In the genomic region with DNA sequence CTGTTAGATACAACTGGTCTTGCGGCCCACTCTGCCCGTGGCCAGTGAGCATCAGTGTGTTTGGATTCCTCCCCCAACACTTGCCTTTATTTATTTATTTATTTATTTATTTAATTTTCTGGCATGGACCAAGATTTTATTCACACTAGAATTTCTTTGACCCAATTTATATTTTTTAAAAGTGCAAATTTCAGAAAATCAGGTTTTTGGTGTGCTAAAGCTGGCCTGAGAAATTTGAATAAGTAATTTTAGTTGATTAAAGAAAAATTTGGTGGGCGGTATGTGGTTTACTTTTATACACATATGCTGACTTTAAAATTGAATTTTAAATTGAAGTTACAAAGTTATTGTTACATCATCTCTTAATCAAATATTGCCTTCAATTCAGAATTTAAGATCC, we compare ENCODE assay signal across 23 mouse cellular contexts.
DNase-seq lines count a peak whose midpoint lies in the region; ATAC-seq and TF ChIP-seq lines count a peak whose summit lies in the region.
"Had no signal": no experiment of that assay in that cellular context is flagged by ENCODE, and none has a peak within 500 bp of the region (broad histone marks: within the 10 kb centered on the region; RNA-seq: fewer than 3 reads in every experiment).

No protein-coding gene starts in this region.

- no peaks in the 10 kb centered on the region for H3K27me3 ChIP-seq in lung, embryonic 14.5 days (ENCODE audit: insufficient read depth, low read length)
- no peaks in the 10 kb centered on the region for H3K27me3 ChIP-seq in liver, embryonic 12.5 days (replicated peaks)
- H3K27me3 ChIP-seq in stomach, embryonic 15.5 days (replicated peaks) = no peaks in the 10 kb centered on the region
- H3K27me3 ChIP-seq: hindbrain, embryonic 13.5 days; neural tube, embryonic 12.5 days had no signal

- no peak for TF ChIP-seq CTCF in gastrocnemius, adult 2 months (IDR thresholded peaks at IDR 0.05)
- no peak for TF ChIP-seq CTCF in lung, embryonic 14.5 days (IDR thresholded peaks at IDR 0.05; ENCODE audit: low read depth)

- H3K4me2 ChIP-seq in lung, embryonic 14.5 days = no peak overlapping the region
- peak overlapping the region; percentile 87 for H3K4me2 ChIP-seq in liver, embryonic 12.5 days
- H3K4me2 ChIP-seq in stomach, embryonic 15.5 days = no peak overlapping the region
- H3K4me2 ChIP-seq: hindbrain, embryonic 13.5 days; midbrain, embryonic 11.5 days; neural tube, embryonic 12.5 days had no signal

- no peak overlapping the region for H3K4me3 ChIP-seq in gastrocnemius, adult 2 months
- no peak overlapping the region for H3K4me3 ChIP-seq in lung, embryonic 14.5 days (ENCODE audit: low read depth, low read length)
- peak overlapping the region; percentile 31 for H3K4me3 ChIP-seq in liver, embryonic 12.5 days
- no peak overlapping the region for H3K4me3 ChIP-seq in stomach, embryonic 15.5 days (replicated peaks)
- H3K4me3 ChIP-seq: embryonic facial prominence, embryonic 10.5 days; hindbrain, embryonic 13.5 days; left cerebral cortex, adult 2 months; limb, embryonic 10.5 days; neural tube, embryonic 12.5 days had no signal

- DNase-seq in gastrocnemius, adult 2 months = no peak
- no peak for DNase-seq in gastrocnemius, postnatal 10 days
- DNase-seq in lung, embryonic 14.5 days = no peak
- DNase-seq in lung, postnatal 14 days = no peak
- no peak for DNase-seq in layer of hippocampus, postnatal 36 days
- no peak for DNase-seq in frontal cortex, postnatal 10 days (ENCODE audit: low spot score in 2 of 2)
- DNase-seq: cerebellum, adult 2 months; forebrain, postnatal 0 days; heart, adult 18-20 months; heart, postnatal 14 days; kidney, postnatal 36 days; lung, adult 18-20 months; lung, postnatal 36 days; right cerebral cortex, adult 18-20 months; thymus, adult 2 months had no signal

- H3K36me3 ChIP-seq in lung, embryonic 14.5 days (ENCODE audit: insufficient read depth) = no peaks in the 10 kb centered on the region
- peaks cover 4% of the 10 kb centered on the region for H3K36me3 ChIP-seq in liver, embryonic 12.5 days
- H3K36me3 ChIP-seq in stomach, embryonic 15.5 days = no peaks in the 10 kb centered on the region
- H3K36me3 ChIP-seq: embryonic facial prominence, embryonic 10.5 days; hindbrain, embryonic 13.5 days; limb, embryonic 10.5 days; neural tube, embryonic 12.5 days had no signal

- no peak for ATAC-seq in lung, embryonic 14.5 days (ENCODE audit: insufficient read depth)
- ATAC-seq in liver, embryonic 12.5 days = no peak
- ATAC-seq in stomach, embryonic 15.5 days (ENCODE audit: insufficient read depth, low FRiP score, low read depth) = no peak
- ATAC-seq: forebrain, postnatal 0 days had no signal

- peak overlapping the region; percentile 83; the same call in 1 of the 2 replicates for H3K27ac ChIP-seq in gastrocnemius, adult 2 months
- H3K27ac ChIP-seq in lung, embryonic 14.5 days (ENCODE audit: low read depth) = 0 out of 2 replicates have a peak overlapping the region, but pooled peaks have one; percentile 30
- H3K27ac ChIP-seq in liver, embryonic 12.5 days = peak overlapping the region; percentile 96
- peak overlapping the region; percentile 35; the same call in 1 of the 2 replicates for H3K27ac ChIP-seq in stomach, embryonic 15.5 days
- H3K27ac ChIP-seq: hindbrain, embryonic 13.5 days; left cerebral cortex, adult 2 months; limb, embryonic 10.5 days; neural tube, embryonic 12.5 days had no signal

- intact Hi-C loops in gastrocnemius, adult 2 months (cut with DNase I) = no loop called here

- H3K4me1 ChIP-seq in lung, embryonic 14.5 days (ENCODE audit: insufficient read depth) = peaks cover 45% of the 10 kb centered on the region
- H3K4me1 ChIP-seq in liver, embryonic 12.5 days = peaks cover 89% of the 10 kb centered on the region
- H3K4me1 ChIP-seq in stomach, embryonic 15.5 days = peaks cover 55% of the 10 kb centered on the region

- WGBS in lung, embryonic 14.5 days = 86% methylated on average over 3 of the region's 3 CpGs
- WGBS in liver, embryonic 12.5 days (ENCODE audit: insufficient replicate concordance) = 31% methylated on average over 3 of the region's 3 CpGs
- WGBS in stomach, embryonic 15.5 days = 88% methylated on average over 3 of the region's 3 CpGs

- no peaks in the 10 kb centered on the region for H3K9me3 ChIP-seq in lung, embryonic 14.5 days (ENCODE audit: low read depth, low read length)
- H3K9me3 ChIP-seq in liver, embryonic 12.5 days (replicated peaks) = no peaks in the 10 kb centered on the region
- no peaks in the 10 kb centered on the region for H3K9me3 ChIP-seq in stomach, embryonic 15.5 days
- H3K9me3 ChIP-seq: embryonic facial prominence, embryonic 10.5 days; hindbrain, embryonic 13.5 days; limb, embryonic 10.5 days; neural tube, embryonic 12.5 days had no signal

- H3K9ac ChIP-seq in lung, embryonic 14.5 days = peak overlapping the region; percentile 23; the same call in 1 of the 2 replicates
- H3K9ac ChIP-seq in liver, embryonic 12.5 days = peak overlapping the region; percentile 84
- no peak overlapping the region for H3K9ac ChIP-seq in stomach, embryonic 15.5 days
- H3K9ac ChIP-seq: forebrain, postnatal 0 days; hindbrain, embryonic 13.5 days; neural tube, embryonic 12.5 days had no signal

Comparison
In these comparisons a context has a peak if more than half of its experiments do, and no peak if none do; other contexts are left out.
1. H3K27ac ChIP-seq: peak in every context shown above with its lines; median percentile 96 in liver, embryonic 12.5 days; 83 in gastrocnemius, adult 2 months; 35 in stomach, embryonic 15.5 days; 30 in lung, embryonic 14.5 days.